Mouse (Mus musculus) gastrocnemius, postnatal 25 days (tissue): ENCODE results near the gene Banf1. TPM values are rescaled to one million over a fixed set of nuclear protein-coding genes. Genes with fewer than 3 reads are reported as not detected.

Experiments used
- total RNA-seq, 2 experiments: library from RNA; stranded (reverse); gene quantifications; 1 replicate in 1 of 2; 2 replicates in 1 of 2; pipeline ENCODE4 v1.2.3; 2021

The Banf1 gene
- total RNA-seq, 2 experiments from 2014 or later = 114 to 122 TPM

Other genes with a start within 250 kb of the Banf1 start
- 10 to 100 TPM; 51.9 TPM for gene Klc2, start 248.6 kb downstream of the Banf1 start, total RNA-seq
- gene Pacs1, start 94.0 kb downstream of the Banf1 start, total RNA-seq = 1 to 10 TPM; 5.6 to 6.5 TPM
- gene Sf3b2, start 71.7 kb downstream of the Banf1 start, total RNA-seq = 10 to 100 TPM; 65.4 to 69.5 TPM
- not detected for gene Gal3st3, start 68.8 kb downstream of the Banf1 start, total RNA-seq
- not detected for gene Catsper1, start 31.4 kb downstream of the Banf1 start, total RNA-seq
- gene Cst6, start 17.6 kb downstream of the Banf1 start, total RNA-seq = 10 to 100 TPM; 19.7 to 41.3 TPM
- 10 to 100 TPM; 12.7 to 13.4 TPM for gene Eif1ad, start 427 bp downstream of the Banf1 start, total RNA-seq
- gene Sart1, start 21.5 kb upstream of the Banf1 start, total RNA-seq = 10 to 100 TPM; 29.0 to 36.5 TPM
- 1 to 10 TPM in 1 of 2 experiments, not detected in 1; 1.2 TPM for gene Tsga10ip, start 35.4 kb upstream of the Banf1 start, total RNA-seq
- 100 to 1,000 TPM; 473 to 502 TPM for gene Drap1, start 57.8 kb upstream of the Banf1 start, total RNA-seq
- 10 to 100 TPM; 32.1 to 33.5 TPM for gene AI837181, start 58.0 kb upstream of the Banf1 start, total RNA-seq
- not detected for gene Fosl1, start 80.4 kb upstream of the Banf1 start, total RNA-seq
- gene Ccdc85b, start 90.7 kb upstream of the Banf1 start, total RNA-seq = 1 to 10 TPM; 4.5 to 6.6 TPM
- gene Fibp, start 93.4 kb upstream of the Banf1 start, total RNA-seq = 10 to 100 TPM; 36.9 to 38.4 TPM
- gene Ctsw, start 101.3 kb upstream of the Banf1 start, total RNA-seq = not detected
- gene Efemp2, start 106.8 kb upstream of the Banf1 start, total RNA-seq = 10 to 100 TPM in 1 of 2 experiments, 1 to 10 TPM in 1; 7.8 to 12.2 TPM
- 10 to 100 TPM; 20.3 to 21.6 TPM for gene Mus81, start 121.2 kb upstream of the Banf1 start, total RNA-seq
- gene Cfl1, start 123.3 kb upstream of the Banf1 start, total RNA-seq = 100 to 1,000 TPM in 1 of 2 experiments, 10 to 100 TPM in 1; 83.6 to 106 TPM
- under 1 TPM; 0.64 to 0.88 TPM for gene 1700020D05Rik, start 136.6 kb upstream of the Banf1 start, total RNA-seq
- 1 to 10 TPM; 6.9 to 7.5 TPM for gene Snx32, start 143.4 kb upstream of the Banf1 start, total RNA-seq
- not detected for gene Ovol1, start 193.5 kb upstream of the Banf1 start, total RNA-seq
- 1 to 10 TPM; 1.4 to 1.5 TPM for gene Ap5b1, start 200.9 kb upstream of the Banf1 start, total RNA-seq
- 10 to 100 TPM; 45.2 to 47.1 TPM for gene Rnaseh2c, start 234.7 kb upstream of the Banf1 start, total RNA-seq
- 10 to 100 TPM; 15.6 to 15.7 TPM for gene Kat5, start 243.1 kb upstream of the Banf1 start, total RNA-seq